Mouse (Mus musculus) left cerebral cortex, postnatal 25 days (tissue): ENCODE measurements at regions not wholly inside any gene's neighbourhood (a gene's known extent, or its start where the extent isn't known, plus 50 kb on each side); places are given as distances from the start of the nearest gene placed in this dataset.

ENCODE experiments used
- DNase-seq, 2 experiments: peaks; one replicate each; pipeline ENCODE4 v3.0.0; 2022; ENCODE audit warnings: low spot score in 2 of 2, mixed read lengths in 1 of 2
- intact Hi-C: fragments of 180-260 bp; cut with DNase I; formaldehyde crosslinking; loops from one replicate; pipeline ENCODE4 v1.15.1; 2025

- intact Hi-C loops = no loop called here
- no peak for DNase-seq
Observed at GRCm38 (mm10) chr1:81618880-81619279, 542.1 kb downstream of the Nyap2 start.

DNA sequence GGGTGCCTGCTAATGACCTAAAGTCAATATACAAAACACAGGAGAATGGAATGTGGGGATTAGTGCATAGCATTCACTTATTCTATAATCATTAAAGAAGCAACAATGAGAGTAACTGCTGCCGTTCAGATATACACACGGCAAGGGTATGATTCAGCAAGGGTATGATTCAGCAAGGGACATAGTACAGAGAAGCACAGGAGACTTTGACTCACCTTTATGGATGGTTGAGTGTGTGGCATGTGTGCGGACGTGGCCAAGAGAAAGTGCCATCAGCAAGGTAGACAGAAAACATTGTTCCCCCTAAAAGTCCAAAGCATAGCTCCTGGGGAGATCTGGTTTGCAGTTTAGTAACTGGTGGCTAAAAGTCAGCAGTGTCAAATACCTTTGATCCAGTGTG, 547.4 kb downstream of the Nyap2 start:
- DNase-seq = no peak
- intact Hi-C loops = no loop called here

DNA sequence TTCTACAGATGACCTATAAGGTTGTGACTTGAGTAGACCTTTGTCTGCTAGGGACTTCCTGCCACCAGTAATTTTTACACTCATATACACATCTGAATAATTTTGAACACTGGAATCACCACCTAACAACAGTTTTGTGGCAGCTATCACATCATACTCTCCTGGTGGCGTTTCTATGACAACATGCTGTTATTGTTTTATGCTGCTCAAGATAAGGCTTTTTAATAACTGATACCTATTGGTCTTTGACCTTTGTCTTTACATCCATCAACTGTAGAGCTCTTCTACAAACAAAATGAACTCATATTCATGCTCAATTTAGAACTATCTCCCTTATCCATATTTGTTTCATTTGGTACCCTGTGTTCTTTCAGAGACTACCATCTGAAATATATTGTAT, 556.0 kb downstream of the Nyap2 start:
- DNase-seq = no peak
- intact Hi-C loops = no loop called here

GRCm38 (mm10) chr1:81637357-81637756, 560.6 kb downstream of the Nyap2 start:
- DNase-seq = no peak
- intact Hi-C loops = no loop called here

DNA sequence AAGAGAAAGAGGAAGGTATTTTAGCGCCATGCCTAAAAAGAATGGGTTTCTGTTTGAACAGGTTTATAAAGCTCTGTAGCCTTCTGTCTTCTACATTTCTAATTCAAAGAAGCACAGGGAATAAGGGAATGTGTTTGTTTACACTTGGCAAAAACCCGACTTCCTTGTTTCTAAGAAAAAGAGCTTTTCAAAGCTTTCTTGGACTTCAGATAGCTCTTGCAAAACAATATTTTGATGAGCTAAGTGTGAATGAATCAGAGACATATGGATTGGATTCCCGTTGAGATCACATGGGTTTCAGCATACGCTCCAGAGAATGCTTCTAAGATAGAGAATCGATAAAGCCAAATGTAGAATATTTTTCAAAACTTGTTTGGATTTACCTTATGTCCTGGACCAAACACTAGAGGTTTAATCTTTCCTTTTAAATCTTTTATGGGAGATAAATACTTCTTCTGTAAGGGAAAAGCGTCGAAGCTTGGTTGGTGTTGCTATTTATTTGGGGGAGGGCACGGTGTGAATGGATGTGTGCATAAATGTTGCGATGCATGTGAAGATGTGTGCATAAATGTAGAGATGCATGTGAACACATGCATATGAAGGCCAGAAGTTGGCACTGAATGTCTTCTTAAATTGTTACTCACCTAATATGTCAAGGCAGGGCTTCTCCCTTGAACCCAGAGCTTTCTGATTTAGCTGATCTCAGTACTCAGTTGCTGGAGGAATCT, 576.4 kb downstream of the Nyap2 start:
- DNase-seq = peak in 1 of 2 experiments; percentile 24
- intact Hi-C loops = no loop called here

- no peak for DNase-seq
- intact Hi-C loops = no loop called here
Observed at GRCm38 (mm10) chr1:81661245-81661644, 571.7 kb upstream of the Gm9747 start.

DNA sequence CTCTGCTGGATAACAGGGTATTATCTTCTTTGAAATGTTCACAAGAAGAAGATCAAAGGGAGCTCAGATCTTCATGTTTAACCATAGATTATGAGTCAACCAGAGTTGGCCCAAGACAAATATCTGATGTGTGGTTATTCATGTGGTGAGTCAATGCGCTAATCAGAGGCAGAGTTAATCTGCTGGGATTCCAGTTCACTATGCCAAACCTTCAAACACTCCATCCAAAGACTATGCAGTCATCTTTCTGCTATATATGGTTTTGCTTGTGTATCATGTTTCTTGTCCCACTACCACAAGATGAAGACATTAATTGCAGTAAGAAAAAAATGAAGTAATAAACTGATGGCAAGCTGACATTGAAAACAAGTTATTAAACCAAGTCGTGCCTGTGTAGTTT, 561.8 kb upstream of the Gm9747 start:
- intact Hi-C loops = no loop called here
- no peak for DNase-seq

GRCm38 (mm10) chr1:81671725-81672124, 561.2 kb upstream of the Gm9747 start:
- DNase-seq = no peak
- intact Hi-C loops = no loop called here

DNA sequence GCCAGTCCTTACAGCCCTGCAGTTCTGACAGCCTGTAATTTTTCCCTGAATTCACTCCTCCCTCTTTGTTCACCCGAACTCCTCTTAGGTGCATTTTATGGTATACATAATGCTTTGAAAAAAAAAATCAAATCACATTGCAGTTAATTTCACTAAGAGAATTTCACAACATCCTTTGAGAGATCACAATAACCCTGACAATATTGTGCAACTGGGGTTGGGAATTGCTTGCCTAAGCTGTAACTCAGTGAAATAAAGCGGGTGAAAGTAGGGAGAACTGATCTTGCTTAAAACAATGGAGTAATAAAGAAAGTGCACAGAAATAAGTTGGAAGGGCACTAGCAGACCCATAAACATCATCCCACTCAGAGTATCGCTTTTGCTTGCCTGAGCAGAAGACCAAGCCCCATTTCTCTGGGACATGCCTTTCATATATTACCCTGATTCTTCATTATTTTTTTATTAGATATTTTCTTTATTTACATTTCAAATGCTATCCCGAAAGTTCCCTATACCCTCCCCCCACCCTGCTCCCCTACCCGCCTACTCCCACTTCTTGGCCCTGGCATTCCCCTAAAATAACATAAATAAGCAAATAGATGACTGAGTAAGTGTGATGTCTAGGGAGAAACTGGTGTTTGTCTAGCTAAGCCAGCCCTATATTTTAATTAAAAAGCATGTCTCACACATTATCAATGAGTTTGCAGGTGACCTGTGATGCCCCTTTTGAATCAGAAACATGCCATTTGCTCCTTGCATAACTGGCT, 557.2 kb upstream of the Gm9747 start:
- no peak for DNase-seq
- intact Hi-C loops = no loop called here

GRCm38 (mm10) chr1:81677768-81678400, 555.0 kb upstream of the Gm9747 start:
- intact Hi-C loops = no loop called here
- no peak for DNase-seq

DNA sequence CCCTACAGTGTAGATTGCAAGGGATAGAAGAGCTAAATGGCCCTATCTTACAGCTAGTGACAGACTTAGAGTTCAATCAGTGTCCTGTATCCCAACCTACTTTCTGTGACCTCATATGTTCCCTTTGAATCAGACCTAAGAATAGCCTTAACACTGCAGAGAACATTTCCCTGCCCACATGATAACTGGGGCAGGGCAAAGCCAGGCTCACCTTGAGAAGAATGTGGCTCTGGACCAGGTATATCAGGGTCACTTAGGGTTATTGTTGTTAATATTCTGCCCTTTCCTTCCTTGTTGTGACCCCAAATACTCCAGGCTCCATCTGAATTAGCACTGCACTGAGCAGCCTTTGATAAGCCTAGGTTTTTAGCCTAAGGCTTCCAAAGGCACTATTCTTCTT, 536.8 kb upstream of the Gm9747 start:
- intact Hi-C loops = no loop called here
- DNase-seq = no peak

DNA sequence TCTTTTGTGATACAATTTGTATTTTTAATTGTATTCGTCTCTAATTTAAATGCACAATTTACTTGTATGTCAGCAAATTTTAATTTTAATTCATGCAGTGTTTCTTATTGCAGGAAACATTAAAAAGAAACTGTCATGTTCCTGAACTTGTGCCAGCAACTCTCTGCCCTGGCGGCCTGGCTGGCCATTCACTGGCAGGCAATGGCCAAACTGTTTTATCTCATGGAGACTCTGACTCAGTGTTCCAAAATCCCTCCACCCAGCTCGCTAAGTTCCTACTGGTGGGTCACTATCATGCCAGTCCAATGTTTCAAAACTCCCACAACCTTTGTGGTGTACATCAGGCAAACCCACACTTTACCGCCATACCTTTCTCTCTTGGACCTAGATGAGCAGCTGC, 523.7 kb upstream of the Gm9747 start:
- intact Hi-C loops = no loop called here

GRCm38 (mm10) chr1:81717091-81717490, 515.8 kb upstream of the Gm9747 start:
- intact Hi-C loops = no loop called here

More for the DNA sequence above, 523.7 kb upstream of the Gm9747 start:
- no peak for DNase-seq

GRCm38 (mm10) chr1:81718233-81718632, 514.7 kb upstream of the Gm9747 start:
- intact Hi-C loops = no loop called here
- no peak for DNase-seq

More at GRCm38 (mm10) chr1:81717091-81717490, 515.8 kb upstream of the Gm9747 start:
- no peak for DNase-seq

GRCm38 (mm10) chr1:81724859-81725258, 508.1 kb upstream of the Gm9747 start:
- DNase-seq = no peak
- intact Hi-C loops = no loop called here

GRCm38 (mm10) chr1:81726268-81727132, 506.4 kb upstream of the Gm9747 start:
- intact Hi-C loops = no loop called here

GRCm38 (mm10) chr1:81737111-81737833, 495.6 kb upstream of the Gm9747 start:
- intact Hi-C loops = no loop called here
- DNase-seq = no peak

More at GRCm38 (mm10) chr1:81726268-81727132, 506.4 kb upstream of the Gm9747 start:
- DNase-seq = no peak

- DNase-seq = no peak
- intact Hi-C loops = no loop called here
Observed at GRCm38 (mm10) chr1:81738384-81738783, 494.5 kb upstream of the Gm9747 start.

GRCm38 (mm10) chr1:81739392-81739791, 493.5 kb upstream of the Gm9747 start:
- intact Hi-C loops = no loop called here
- no peak for DNase-seq
